Mouse (Mus musculus): Measurements from ENCODE around the gene Traf4. TPM values are rescaled to one million over a fixed set of nuclear protein-coding genes. Genes with fewer than 3 reads are reported as not detected.

Gene Traf4
- polyA plus RNA-seq, 1 experiment, result 99.8 TPM

- Histone ChIP-seq H3K79me3 (ENCODE audit: low read depth) (peaks cover 79% of the 10 kb centered on the region), H3K4me3 (ENCODE audit: insufficient read depth, poor library complexity, severe bottlenecking) (no peak overlapping the region), H3K36me3 (ENCODE audit: control insufficient read depth, insufficient read depth) (peaks cover 4% of the 10 kb centered on the region), H3K27me3 (ENCODE audit: control insufficient read depth, insufficient read depth, insufficient read length) (no peaks in the 10 kb centered on the region), H3K79me2 (ENCODE audit: control insufficient read depth, insufficient read depth) (peaks cover 100% of the 10 kb centered on the region), H3ac (ENCODE audit: control insufficient read depth, insufficient read length, low read depth) (no peak overlapping the region)
- TF ChIP-seq USF1 (IDR thresholded peaks at IDR 0.05; ENCODE audit: low read depth), result no peak
- no peak for TF ChIP-seq MAX (IDR thresholded peaks at IDR 0.05)
- no peak for TF ChIP-seq FOSL1 (IDR thresholded peaks at IDR 0.05; ENCODE audit: insufficient read depth, low read length, poor library complexity, severe bottlenecking)
- no peak for TF ChIP-seq CEBPB (IDR thresholded peaks at IDR 0.05; ENCODE audit: low read depth)
- no peak for TF ChIP-seq MYOG (IDR thresholded peaks at IDR 0.05; ENCODE audit: control insufficient read depth, extremely low read depth, insufficient read length)
- no peak for TF ChIP-seq MYOD1 (IDR thresholded peaks at IDR 0.05; ENCODE audit: control insufficient read depth, insufficient read length, low read depth)
- no peak for TF ChIP-seq CTCF (IDR thresholded peaks at IDR 0.05; ENCODE audit: control insufficient read depth, insufficient read depth, insufficient read length)
These were observed 39.7 kb downstream of the Traf4 start for GRCm38 (mm10) chr11:78125691-78126090.

DNA sequence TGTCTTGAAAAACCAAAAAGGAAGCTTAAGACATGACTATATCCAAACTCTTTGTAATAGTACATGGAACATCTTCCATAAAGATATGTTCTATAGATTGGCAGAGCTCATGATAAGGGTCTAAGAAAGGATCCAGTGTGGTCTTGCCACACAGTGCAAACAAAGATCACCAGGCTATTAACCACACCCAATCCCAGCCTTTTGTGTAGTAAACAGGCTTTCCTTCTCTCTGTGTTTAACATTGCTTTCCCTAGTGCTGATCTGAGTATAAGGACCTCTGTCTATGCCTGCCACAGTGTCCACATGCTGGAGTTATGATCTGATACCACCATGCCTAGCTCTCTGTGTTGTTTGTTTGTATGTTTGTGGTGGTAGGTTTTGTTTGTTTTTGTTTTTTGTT lies 41.6 kb downstream of the Traf4 start:
- H3K4me3 ChIP-seq (ENCODE audit: insufficient read depth, poor library complexity, severe bottlenecking), result no peak overlapping the region
- TF ChIP-seq CEBPB (IDR thresholded peaks at IDR 0.05; ENCODE audit: low read depth), result no peak
- no peak for TF ChIP-seq USF1 (IDR thresholded peaks at IDR 0.05; ENCODE audit: low read depth)
- TF ChIP-seq CTCF (IDR thresholded peaks at IDR 0.05; ENCODE audit: control insufficient read depth, insufficient read depth, insufficient read length), result no peak
- no peak for TF ChIP-seq MYOD1 (IDR thresholded peaks at IDR 0.05; ENCODE audit: control insufficient read depth, insufficient read length, low read depth)
- no peak for TF ChIP-seq FOSL1 (IDR thresholded peaks at IDR 0.05; ENCODE audit: insufficient read depth, low read length, poor library complexity, severe bottlenecking)
- TF ChIP-seq MYOG (IDR thresholded peaks at IDR 0.05; ENCODE audit: control insufficient read depth, extremely low read depth, insufficient read length), result no peak
- no peak for TF ChIP-seq MAX (IDR thresholded peaks at IDR 0.05)
- peaks cover 4% of the 10 kb centered on the region for H3K36me3 ChIP-seq (ENCODE audit: control insufficient read depth, insufficient read depth)
- H3K79me3 ChIP-seq (ENCODE audit: low read depth), result peaks cover 85% of the 10 kb centered on the region
- peaks cover 100% of the 10 kb centered on the region for H3K79me2 ChIP-seq (ENCODE audit: control insufficient read depth, insufficient read depth)
- no peaks in the 10 kb centered on the region for H3K27me3 ChIP-seq (ENCODE audit: control insufficient read depth, insufficient read depth, insufficient read length)
- H3ac ChIP-seq (ENCODE audit: control insufficient read depth, insufficient read length, low read depth), result no peak overlapping the region

GRCm38 (mm10) chr11:78122815-78123214 lies 42.6 kb downstream of the Traf4 start:
- TF ChIP-seq CEBPB (IDR thresholded peaks at IDR 0.05; ENCODE audit: low read depth) (no peak), FOSL1 (IDR thresholded peaks at IDR 0.05; ENCODE audit: insufficient read depth, low read length, poor library complexity, severe bottlenecking) (no peak), USF1 (IDR thresholded peaks at IDR 0.05; ENCODE audit: low read depth) (no peak), MYOG (IDR thresholded peaks at IDR 0.05; ENCODE audit: control insufficient read depth, extremely low read depth, insufficient read length) (no peak), CTCF (IDR thresholded peaks at IDR 0.05; ENCODE audit: control insufficient read depth, insufficient read depth, insufficient read length) (no peak), MAX (IDR thresholded peaks at IDR 0.05) (no peak), MYOD1 (IDR thresholded peaks at IDR 0.05; ENCODE audit: control insufficient read depth, insufficient read length, low read depth) (no peak)
- no peak overlapping the region for H3ac ChIP-seq (ENCODE audit: control insufficient read depth, insufficient read length, low read depth)

GRCm38 (mm10) chr11:78121176-78121575 lies 44.2 kb downstream of the Traf4 start:
- no peak for TF ChIP-seq MAX (IDR thresholded peaks at IDR 0.05)
- TF ChIP-seq MYOD1 (IDR thresholded peaks at IDR 0.05; ENCODE audit: control insufficient read depth, insufficient read length, low read depth), result no peak
- no peak for TF ChIP-seq MYOG (IDR thresholded peaks at IDR 0.05; ENCODE audit: control insufficient read depth, extremely low read depth, insufficient read length)
- no peak for TF ChIP-seq CEBPB (IDR thresholded peaks at IDR 0.05; ENCODE audit: low read depth)
- no peak for TF ChIP-seq FOSL1 (IDR thresholded peaks at IDR 0.05; ENCODE audit: insufficient read depth, low read length, poor library complexity, severe bottlenecking)
- no peak for TF ChIP-seq CTCF (IDR thresholded peaks at IDR 0.05; ENCODE audit: control insufficient read depth, insufficient read depth, insufficient read length)
- TF ChIP-seq USF1 (IDR thresholded peaks at IDR 0.05; ENCODE audit: low read depth), result no peak
- no peak overlapping the region for H3ac ChIP-seq (ENCODE audit: control insufficient read depth, insufficient read length, low read depth)
- H3K79me2 ChIP-seq (ENCODE audit: control insufficient read depth, insufficient read depth), result peaks cover 100% of the 10 kb centered on the region
- no peaks in the 10 kb centered on the region for H3K36me3 ChIP-seq (ENCODE audit: control insufficient read depth, insufficient read depth)
- no peaks in the 10 kb centered on the region for H3K27me3 ChIP-seq (ENCODE audit: control insufficient read depth, insufficient read depth, insufficient read length)
- H3K79me3 ChIP-seq (ENCODE audit: low read depth), result peaks cover 92% of the 10 kb centered on the region
- no peak overlapping the region for H3K4me3 ChIP-seq (ENCODE audit: insufficient read depth, poor library complexity, severe bottlenecking)

More at GRCm38 (mm10) chr11:78122815-78123214, 42.6 kb downstream of the Traf4 start:
- H3K79me3 ChIP-seq (ENCODE audit: low read depth), result peaks cover 86% of the 10 kb centered on the region
- peaks cover 100% of the 10 kb centered on the region for H3K79me2 ChIP-seq (ENCODE audit: control insufficient read depth, insufficient read depth)
- no peaks in the 10 kb centered on the region for H3K27me3 ChIP-seq (ENCODE audit: control insufficient read depth, insufficient read depth, insufficient read length)
- no peaks in the 10 kb centered on the region for H3K36me3 ChIP-seq (ENCODE audit: control insufficient read depth, insufficient read depth)
- no peak overlapping the region for H3K4me3 ChIP-seq (ENCODE audit: insufficient read depth, poor library complexity, severe bottlenecking)

DNA sequence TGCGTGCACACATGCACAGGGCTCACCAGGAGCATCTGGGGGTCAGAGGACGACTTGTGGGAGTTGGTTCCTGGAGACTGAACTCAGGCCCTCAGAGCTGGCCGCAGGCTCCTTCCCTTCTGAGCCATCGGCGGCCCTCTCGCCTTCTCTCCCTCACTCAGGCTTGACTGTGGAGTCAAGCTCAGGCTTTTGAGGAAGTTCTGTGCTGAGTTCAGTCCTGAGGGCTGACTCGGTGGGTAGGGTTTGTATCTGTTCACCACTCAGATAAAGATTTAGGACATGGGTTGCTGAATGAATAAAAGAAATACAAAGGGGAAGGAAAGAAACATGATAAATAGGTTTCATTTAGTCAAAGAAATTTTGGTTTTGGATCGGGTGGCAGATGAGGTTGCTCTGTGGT lies 45.5 kb downstream of the Traf4 start:
- peaks cover 98% of the 10 kb centered on the region for H3K79me2 ChIP-seq (ENCODE audit: control insufficient read depth, insufficient read depth)
- no peaks in the 10 kb centered on the region for H3K36me3 ChIP-seq (ENCODE audit: control insufficient read depth, insufficient read depth)
- peaks cover 89% of the 10 kb centered on the region for H3K79me3 ChIP-seq (ENCODE audit: low read depth)
- TF ChIP-seq CEBPB (IDR thresholded peaks at IDR 0.05; ENCODE audit: low read depth) (no peak), USF1 (IDR thresholded peaks at IDR 0.05; ENCODE audit: low read depth) (no peak), MYOD1 (IDR thresholded peaks at IDR 0.05; ENCODE audit: control insufficient read depth, insufficient read length, low read depth) (no peak), CTCF (IDR thresholded peaks at IDR 0.05; ENCODE audit: control insufficient read depth, insufficient read depth, insufficient read length) (no peak), MYOG (IDR thresholded peaks at IDR 0.05; ENCODE audit: control insufficient read depth, extremely low read depth, insufficient read length) (no peak), FOSL1 (IDR thresholded peaks at IDR 0.05; ENCODE audit: insufficient read depth, low read length, poor library complexity, severe bottlenecking) (no peak), MAX (IDR thresholded peaks at IDR 0.05) (no peak)
- no peak overlapping the region for H3K4me3 ChIP-seq (ENCODE audit: insufficient read depth, poor library complexity, severe bottlenecking)
- H3ac ChIP-seq (ENCODE audit: control insufficient read depth, insufficient read length, low read depth), result no peak overlapping the region
- H3K27me3 ChIP-seq (ENCODE audit: control insufficient read depth, insufficient read depth, insufficient read length), result no peaks in the 10 kb centered on the region
